Mouse (Mus musculus) skeletal muscle tissue, adult 2 months (tissue): ENCODE data around the gene Exoc2.
A peak's percentile ranks its signal among the peaks of the same experiment; 100 is the strongest.

Experiments
- DNase-seq: peaks from one replicate; pipeline ENCODE4 v3.0.0-alpha.2; 2012; ENCODE audit warnings: low read depth, low spot score

Gene Exoc2

GRCm38 (mm10) chr13:30820555-30820954, 153.3 kb downstream of the Exoc2 start:
- no peak for DNase-seq

GRCm38 (mm10) chr13:30819891-30820290, 154.0 kb downstream of the Exoc2 start:
- DNase-seq = no peak

- no peak for DNase-seq
Measured at GRCm38 (mm10) chr13:30817436-30817835, 156.5 kb downstream of the Exoc2 start.

GRCm38 (mm10) chr13:30814256-30814655, 159.6 kb downstream of the Exoc2 start:
- no peak for DNase-seq

GRCm38 (mm10) chr13:30813464-30813863, 160.4 kb downstream of the Exoc2 start:
- no peak for DNase-seq

- DNase-seq = peak; percentile 73
Measured at GRCm38 (mm10) chr13:30809240-30809639, 164.7 kb downstream of the Exoc2 start.

- no peak for DNase-seq
Measured at GRCm38 (mm10) chr13:30802336-30802955, 171.4 kb downstream of the Exoc2 start.

- DNase-seq = no peak
Measured at GRCm38 (mm10) chr13:30801886-30802285, 172.0 kb downstream of the Exoc2 start.

- DNase-seq = no peak
Measured at GRCm38 (mm10) chr13:30795960-30796359, 177.9 kb downstream of the Exoc2 start.

- peak; percentile 32 for DNase-seq
Measured at GRCm38 (mm10) chr13:30793616-30794015, 180.3 kb downstream of the Exoc2 start.

- DNase-seq = no peak
Measured at GRCm38 (mm10) chr13:30793196-30793595, 180.7 kb downstream of the Exoc2 start.

- no peak for DNase-seq
Measured at GRCm38 (mm10) chr13:30792741-30793140, 181.2 kb downstream of the Exoc2 start.

GRCm38 (mm10) chr13:30792308-30792707, 181.6 kb downstream of the Exoc2 start:
- no peak for DNase-seq

GRCm38 (mm10) chr13:30790016-30790415, 183.9 kb downstream of the Exoc2 start:
- DNase-seq = peak; percentile 44

- DNase-seq = no peak
Measured at GRCm38 (mm10) chr13:30788421-30788820, 185.5 kb downstream of the Exoc2 start.

- no peak for DNase-seq
Measured at GRCm38 (mm10) chr13:30787960-30788359, 185.9 kb downstream of the Exoc2 start.

- DNase-seq = no peak
Measured at GRCm38 (mm10) chr13:30787556-30787955, 186.3 kb downstream of the Exoc2 start.

- DNase-seq = no peak
Measured at GRCm38 (mm10) chr13:30787036-30787320, 186.9 kb downstream of the Exoc2 start.

- DNase-seq = no peak
Measured at GRCm38 (mm10) chr13:30786235-30787035, 187.5 kb downstream of the Exoc2 start.

GRCm38 (mm10) chr13:30785423-30786040, 188.4 kb downstream of the Exoc2 start:
- peak; percentile 56 for DNase-seq

GRCm38 (mm10) chr13:30782419-30782818, 191.5 kb downstream of the Exoc2 start:
- DNase-seq = peak; percentile 59

GRCm38 (mm10) chr13:30781905-30782304, 192.0 kb downstream of the Exoc2 start:
- DNase-seq = no peak

- no peak for DNase-seq
Measured at GRCm38 (mm10) chr13:30777678-30778179, 196.2 kb downstream of the Exoc2 start.
